ENCODE assay signal across 7 mouse cellular contexts in the genomic region with DNA sequence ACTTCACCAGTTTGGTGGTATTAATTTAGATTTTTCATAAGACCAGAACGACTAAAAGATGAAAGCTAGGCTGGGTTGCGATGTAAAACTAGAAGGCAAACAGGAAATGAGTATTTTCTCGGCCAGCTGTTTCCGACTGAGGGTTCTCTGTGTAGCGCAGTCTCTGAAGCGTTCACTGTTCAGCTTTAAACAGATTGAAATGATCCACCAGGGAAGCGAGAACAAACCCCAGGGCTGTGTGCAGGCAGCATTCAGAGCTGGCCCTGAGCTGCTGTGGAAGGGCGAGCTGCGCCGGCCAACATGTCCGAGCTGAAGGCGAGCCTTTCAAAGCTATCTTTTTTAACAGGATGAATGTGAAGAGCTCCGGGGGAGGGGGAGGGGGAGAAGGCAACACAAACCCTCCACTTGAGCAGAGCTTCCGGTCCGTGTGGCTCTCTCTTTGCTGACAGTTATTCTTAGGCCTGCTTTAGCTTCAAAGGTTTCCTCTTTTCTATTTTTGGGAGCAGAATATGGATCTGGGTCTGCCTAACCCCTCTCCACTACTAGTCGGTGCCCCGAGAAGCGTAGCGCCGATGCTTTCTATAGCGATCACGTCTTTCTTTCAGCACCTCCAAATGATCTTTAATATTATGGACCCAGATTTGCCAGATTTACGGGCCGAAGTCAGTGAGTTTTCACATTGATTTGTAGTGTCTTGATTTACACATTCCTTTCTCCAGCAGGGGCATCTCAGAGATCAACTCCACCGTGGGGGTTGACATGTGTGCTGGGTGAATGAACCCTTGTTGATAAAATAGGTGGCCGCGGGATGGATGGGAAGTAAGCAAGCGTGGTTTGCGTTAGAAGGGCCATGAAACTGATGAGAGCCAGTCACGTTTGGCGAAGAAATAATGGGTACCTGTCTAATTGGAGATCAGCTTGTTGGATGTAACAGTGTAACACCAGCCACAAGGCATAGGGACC. TPM values are rescaled to one million over a fixed set of nuclear protein-coding genes. Genes with fewer than 3 reads are reported as not detected.
DNase-seq lines count a peak whose midpoint lies in the region; ATAC-seq and TF ChIP-seq lines count a peak whose summit lies in the region.

No protein-coding gene starts in this region.

- no peak overlapping the region; the same call in 1 of the 2 replicates for H3K4me2 ChIP-seq in forebrain, embryonic 12.5 days
- H3K4me2 ChIP-seq in heart, embryonic 16.5 days (ENCODE audit: low read depth, low read length): peak overlapping the region; percentile 69
- peak overlapping the region; percentile 56 for H3K4me2 ChIP-seq in liver, embryonic 11.5 days
- peak overlapping the region; percentile 12 for H3K4me2 ChIP-seq in midbrain, postnatal 0 days (ENCODE audit: low read depth, low read length, poor library complexity, severe bottlenecking)

- peak overlapping the region; percentile 56; the same call in 1 of the 2 replicates for H3K27ac ChIP-seq in forebrain, embryonic 12.5 days
- peak overlapping the region; percentile 81 for H3K27ac ChIP-seq in heart, embryonic 16.5 days (ENCODE audit: low read length)
- H3K27ac ChIP-seq in liver, embryonic 11.5 days (ENCODE audit: low read depth, low read length): peak overlapping the region; percentile 23; the same call in 1 of the 2 replicates
- H3K27ac ChIP-seq in midbrain, postnatal 0 days (ENCODE audit: low read depth, low read length): peak overlapping the region; percentile 72

- no peak overlapping the region for H3K9ac ChIP-seq in forebrain, embryonic 12.5 days
- H3K9ac ChIP-seq in heart, embryonic 16.5 days (ENCODE audit: low read length): peak overlapping the region; percentile 63
- peak overlapping the region; percentile 40 for H3K9ac ChIP-seq in liver, embryonic 11.5 days (ENCODE audit: low read depth, low read length)
- H3K9ac ChIP-seq in midbrain, postnatal 0 days (replicated peaks; ENCODE audit: low read length, poor library complexity, severe bottlenecking): no peak overlapping the region

- peaks cover 20% of the 10 kb centered on the region for H3K4me1 ChIP-seq in forebrain, embryonic 12.5 days
- peaks cover 15% of the 10 kb centered on the region for H3K4me1 ChIP-seq in heart, embryonic 16.5 days (ENCODE audit: control insufficient read depth, insufficient read depth, low read length)
- peaks cover 16% of the 10 kb centered on the region for H3K4me1 ChIP-seq in liver, embryonic 11.5 days (replicated peaks; ENCODE audit: control insufficient read depth, insufficient read depth, low read length)
- H3K4me1 ChIP-seq in midbrain, postnatal 0 days (ENCODE audit: insufficient read depth, low read length): peaks cover 6% of the 10 kb centered on the region; the same call in 1 of the 2 replicates

- peak; percentile 51; the same call in 1 of the 2 replicates for ATAC-seq in forebrain, embryonic 12.5 days (ENCODE audit: low FRiP score)
- ATAC-seq in heart, embryonic 16.5 days (replicated peaks; ENCODE audit: extremely low read depth, insufficient read depth, low FRiP score): peak; percentile 85
- peak; percentile 57 for ATAC-seq in liver, embryonic 11.5 days (replicated peaks; ENCODE audit: low FRiP score)
- ATAC-seq in midbrain, postnatal 0 days (ENCODE audit: low FRiP score): peak; percentile 72

- 60% methylated on average over 31 of the region's 31 CpGs for WGBS in forebrain, embryonic 12.5 days
- WGBS in heart, embryonic 16.5 days: 11% methylated on average over 31 of the region's 31 CpGs
- 20% methylated on average over 31 of the region's 31 CpGs for WGBS in liver, embryonic 11.5 days
- 47% methylated on average over 31 of the region's 31 CpGs for WGBS in midbrain, postnatal 0 days

- H3K9me3 ChIP-seq in forebrain, embryonic 12.5 days: no peaks in the 10 kb centered on the region
- peaks cover 3% of the 10 kb centered on the region; the same call in 1 of the 2 replicates for H3K9me3 ChIP-seq in heart, embryonic 16.5 days (replicated peaks; ENCODE audit: control insufficient read depth, low read length)
- H3K9me3 ChIP-seq in liver, embryonic 11.5 days (ENCODE audit: control insufficient read depth, low read length): no peaks in the 10 kb centered on the region
- no peaks in the 10 kb centered on the region for H3K9me3 ChIP-seq in midbrain, postnatal 0 days (ENCODE audit: low read length)

- peaks cover 3% of the 10 kb centered on the region; the same call in 1 of the 2 replicates for H3K27me3 ChIP-seq in forebrain, embryonic 12.5 days
- no peaks in the 10 kb centered on the region for H3K27me3 ChIP-seq in heart, embryonic 16.5 days (ENCODE audit: control insufficient read depth, insufficient read depth, low read length)
- H3K27me3 ChIP-seq in liver, embryonic 11.5 days (replicated peaks; ENCODE audit: control insufficient read depth, insufficient read depth, low read length): no peaks in the 10 kb centered on the region
- no peaks in the 10 kb centered on the region for H3K27me3 ChIP-seq in midbrain, postnatal 0 days (ENCODE audit: insufficient read depth, low read length)

- H3K36me3 ChIP-seq in forebrain, embryonic 12.5 days (replicated peaks): no peaks in the 10 kb centered on the region
- H3K36me3 ChIP-seq in heart, embryonic 16.5 days (ENCODE audit: control insufficient read depth, insufficient read depth): no peaks in the 10 kb centered on the region
- H3K36me3 ChIP-seq in liver, embryonic 11.5 days (ENCODE audit: control insufficient read depth, insufficient read depth, low read length): no peaks in the 10 kb centered on the region
- H3K36me3 ChIP-seq in midbrain, postnatal 0 days (ENCODE audit: insufficient read depth, low read length): no peaks in the 10 kb centered on the region

- DNase-seq in brain, adult 2 months (ENCODE audit: low read depth, low spot score): peak; percentile 66
- DNase-seq in kidney, postnatal 10 days: peak; percentile 84
- peak; percentile 60 for DNase-seq in liver, embryonic 11.5 days (ENCODE audit: low spot score)
- peak; percentile 65 for DNase-seq in midbrain, postnatal 0 days (ENCODE audit: low spot score)
- DNase-seq in spleen, postnatal 10 days (ENCODE audit: low spot score in 2 of 2): peak; percentile 52 to 72

- H3K4me3 ChIP-seq in forebrain, embryonic 12.5 days (replicated peaks): no peak overlapping the region
- peak overlapping the region; percentile 40 for H3K4me3 ChIP-seq in heart, embryonic 16.5 days (ENCODE audit: low read length)
- peak overlapping the region; percentile 25 for H3K4me3 ChIP-seq in liver, embryonic 11.5 days (ENCODE audit: low read depth, low read length)
- H3K4me3 ChIP-seq in midbrain, postnatal 0 days (ENCODE audit: low read depth, low read length): no peak overlapping the region

- no peak for TF ChIP-seq CTCF in midbrain, postnatal 0 days (IDR thresholded peaks at IDR 0.05)

RNA-seq across cellular contexts. Expression of gene Map3k1, which starts 59.3 kb away (rescaled TPM):
- polyA plus RNA-seq in forebrain, embryonic 12.5 days (2016; fragmentation: Nextera tagmentation; extraction: Ambion mirVana): 14.3 and 15.3 TPM in 2 replicates
- 11.7 and 12.9 TPM in 2 replicates for polyA plus RNA-seq in heart, embryonic 16.5 days (2015; fragmentation: Nextera tagmentation; extraction: Ambion mirVana)
- 19.8 and 20.6 TPM in 2 replicates for polyA plus RNA-seq in liver, embryonic 11.5 days (2014; fragmentation: Nextera tagmentation; extraction: Ambion mirVana)
- 16.3 and 19.2 TPM in 2 replicates for total RNA-seq in midbrain, postnatal 0 days (2014; rRNA removed)
- 6.1 and 6.2 TPM in 2 replicates for polyA plus RNA-seq in midbrain, postnatal 0 days (2015; fragmentation: Nextera tagmentation; extraction: Ambion mirVana)

Comparison
In these comparisons a context has a peak if more than half of its experiments do, and no peak if none do; other contexts are left out.
1. H3K27ac ChIP-seq: peak in every context shown above with its lines; median percentile 81 in heart, embryonic 16.5 days; 72 in midbrain, postnatal 0 days; 56 in forebrain, embryonic 12.5 days; 23 in liver, embryonic 11.5 days.
2. H3K4me3 ChIP-seq: peak in heart, embryonic 16.5 days (single experiment) and liver, embryonic 11.5 days (single experiment); none in forebrain, embryonic 12.5 days (single experiment) and midbrain, postnatal 0 days (single experiment).
3. H3K9ac ChIP-seq: peak in heart, embryonic 16.5 days (single experiment) and liver, embryonic 11.5 days (single experiment); none in forebrain, embryonic 12.5 days (single experiment) and midbrain, postnatal 0 days (single experiment).
4. Peak in every context shown above with its lines, with median percentiles within 50 percentile points of each other: DNase-seq and ATAC-seq.